Mouse (Mus musculus) spleen, adult 2 months (tissue): ENCODE results near the gene 3110018I06Rik. TPM values are rescaled to one million over a fixed set of nuclear protein-coding genes. Genes with fewer than 3 reads are reported as not detected.

Experiments used
- DNase-seq, 2 experiments: peaks; one replicate each; pipeline versions ENCODE4 v3.0.0 to v3.0.0-alpha.2; 2012 to 2021; ENCODE audit warnings: low spot score in 2 of 2, low read depth in 1 of 2
- H3K27ac ChIP-seq: fragments of 200-500 bp; 2 replicates; pipeline ENCODE4 v1.5.1; 2012; ENCODE audit warnings: low read length, inconsistent platforms; ENCODE audit not compliant: insufficient read depth
- H3K27me3 ChIP-seq: fragments of 200-500 bp; 2 replicates; pipeline ENCODE4 v1.6.1; 2012; ENCODE audit warnings: mild to moderate bottlenecking, moderate library complexity, low read length, inconsistent platforms; ENCODE audit not compliant: control insufficient read depth, insufficient read depth
- H3K36me3 ChIP-seq: fragments of 200-500 bp; 2 replicates; pipeline ENCODE4 v1.6.1; 2012; ENCODE audit warnings: mild to moderate bottlenecking, low read length, inconsistent platforms; ENCODE audit not compliant: control insufficient read depth, insufficient read depth
- H3K4me1 ChIP-seq: fragments of 200-500 bp; 2 replicates; pipeline ENCODE4 v1.6.1; 2011; ENCODE audit warnings: inconsistent platforms; ENCODE audit not compliant: control insufficient read depth, insufficient read depth, insufficient read length
- H3K4me3 ChIP-seq: fragments of 200-500 bp; 2 replicates; pipeline ENCODE4 v1.5.1; 2011; ENCODE audit warnings: mild to moderate bottlenecking, inconsistent platforms; ENCODE audit not compliant: insufficient read depth, insufficient read length; ENCODE audit errors: extremely low read depth
- CTCF ChIP-seq: fragments of 200-500 bp; IDR thresholded peaks from 2 replicates; pipeline ENCODE4 v1.5.1; 2011; ENCODE audit warnings: mild to moderate bottlenecking, inconsistent platforms; ENCODE audit not compliant: insufficient read depth, insufficient read length, insufficient replicate concordance; ENCODE audit errors: extremely low read depth
- POLR2A ChIP-seq: fragments of 200-500 bp; IDR thresholded peaks from 2 replicates; pipeline ENCODE4 v1.6.1; 2011; ENCODE audit warnings: low read depth, low read length, inconsistent platforms
- WGBS: fragments of 180-500 bp; shearing (Covaris S2); methylation state at CpG from one replicate; pipeline ENCODE4 v1.1.7; 2018; 5-methylcytosine and 5-hydroxymethylcytosine counted together
- polyA plus RNA-seq: library from polyadenylated mRNA; depleted of rRNA; stranded (reverse); fragments of >200 nt; gene quantifications from 2 replicates; pipeline ENCODE4 v1.2.3, GENCODE M21; 2012; rRNA removed

3110018I06Rik gene
- polyA plus RNA-seq, result not detected in 2 replicates

DNA sequence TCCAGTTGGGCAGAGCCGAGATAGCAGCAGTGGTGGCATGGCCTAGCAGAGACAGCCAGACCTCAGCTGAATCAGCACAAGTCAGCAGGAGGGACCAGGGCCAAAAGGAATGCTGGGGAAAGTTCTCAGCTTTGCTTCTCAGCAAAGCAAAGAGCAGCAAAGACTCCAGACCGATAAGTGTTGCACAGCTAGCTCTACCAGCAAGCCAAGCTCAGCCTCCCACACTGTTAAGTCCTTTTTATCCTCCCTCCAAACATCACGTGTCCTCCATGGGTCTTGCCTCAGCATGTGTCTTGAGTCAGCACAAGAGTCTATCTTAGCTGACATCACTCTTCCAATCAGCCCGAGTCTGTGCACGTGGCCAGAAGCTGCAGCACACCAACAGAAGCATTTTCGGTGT lies at the start of gene 3110018I06Rik:
Gene 3110018I06Rik (plus strand): TSS at position 262 of the 400 bp plus-strand sequence.
- Histone ChIP-seq H3K27me3 (no peaks in the 10 kb centered on the region), H3K36me3 (no peaks in the 10 kb centered on the region), H3K27ac (no peak within 1 kb of the TSS), H3K4me3 (no peak within 1 kb of the TSS), H3K4me1 (no peaks in the 10 kb centered on the region)
- DNase-seq, result no peak
- 82% methylated on average over 6 of the region's 6 CpGs for WGBS
- no peak for TF ChIP-seq CTCF
- TF ChIP-seq POLR2A, result no peak

DNA sequence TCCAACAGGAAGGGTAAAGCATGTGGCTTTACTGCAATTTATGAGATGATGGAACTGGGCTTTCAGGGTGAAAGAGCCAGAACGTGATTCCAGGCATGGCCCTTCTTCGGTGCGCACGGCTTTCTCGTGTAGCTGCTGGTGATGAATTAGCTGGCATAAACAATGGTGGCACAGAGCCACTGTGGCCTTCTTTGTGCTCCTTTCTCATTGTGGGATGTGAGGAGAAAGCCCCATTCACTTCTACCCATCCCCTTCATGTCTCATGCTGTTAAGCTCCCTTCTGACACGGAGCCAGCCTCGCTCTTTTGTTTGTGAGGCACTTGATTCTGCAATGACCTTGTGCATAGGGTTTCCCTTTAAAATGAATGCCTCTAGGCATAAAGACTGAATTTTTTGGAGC lies 43.8 kb upstream of the 3110018I06Rik start:
- 88% methylated on average over 7 of the region's 7 CpGs for WGBS
- H3K27ac ChIP-seq, result no peak overlapping the region
- H3K27me3 ChIP-seq, result no peaks in the 10 kb centered on the region
- TF ChIP-seq POLR2A, result no peak
- TF ChIP-seq CTCF, result no peak
- H3K4me3 ChIP-seq, result no peak overlapping the region
- H3K4me1 ChIP-seq, result no peaks in the 10 kb centered on the region
- no peaks in the 10 kb centered on the region for H3K36me3 ChIP-seq
- DNase-seq, result no peak

DNA sequence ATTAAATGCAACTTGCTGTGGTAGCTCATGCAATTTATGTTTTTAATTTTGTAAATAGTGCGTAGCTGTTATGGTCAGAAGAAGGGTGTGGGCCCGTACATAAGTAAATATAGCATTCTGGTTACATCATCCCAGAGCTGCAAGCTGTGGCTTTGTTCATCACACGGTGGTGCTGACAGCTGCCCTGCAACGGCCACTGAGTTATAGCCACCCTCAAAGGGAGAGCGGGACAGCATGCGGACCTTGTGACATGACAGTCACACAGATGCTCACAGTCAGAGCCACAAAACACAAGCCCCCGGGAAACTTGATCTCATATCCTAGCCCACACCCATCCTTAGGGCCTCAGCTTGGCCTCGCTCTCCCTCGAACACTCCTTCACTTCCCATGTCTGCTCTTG lies 30.6 kb upstream of the 3110018I06Rik start:
- DNase-seq, result no peak
- Histone ChIP-seq H3K27me3 (no peaks in the 10 kb centered on the region), H3K36me3 (no peaks in the 10 kb centered on the region), H3K27ac (no peak overlapping the region), H3K4me3 (no peak overlapping the region), H3K4me1 (no peaks in the 10 kb centered on the region)
- WGBS, result 87% methylated on average over 9 of the region's 9 CpGs
- no peak for TF ChIP-seq POLR2A
- no peak for TF ChIP-seq CTCF

- no peaks in the 10 kb centered on the region for H3K4me1 ChIP-seq
- H3K36me3 ChIP-seq, result no peaks in the 10 kb centered on the region
- no peak overlapping the region for H3K27ac ChIP-seq
- no peaks in the 10 kb centered on the region for H3K27me3 ChIP-seq
- H3K4me3 ChIP-seq, result no peak overlapping the region
- 21% methylated on average over 5 of the region's 5 CpGs for WGBS
- no peak for DNase-seq
- TF ChIP-seq POLR2A, result no peak
- TF ChIP-seq CTCF, result no peak
These were observed 23.7 kb upstream of the 3110018I06Rik start for GRCm38 (mm10) chr12:107464731-107465130.

GRCm38 (mm10) chr12:107476441-107477291 lies 11.8 kb upstream of the 3110018I06Rik start:
- Histone ChIP-seq H3K36me3 (no peaks in the 10 kb centered on the region), H3K27ac (no peak overlapping the region), H3K4me3 (no peak overlapping the region), H3K4me1 (no peaks in the 10 kb centered on the region), H3K27me3 (no peaks in the 10 kb centered on the region)
- no peak for DNase-seq
- 74% methylated on average over 12 of the region's 12 CpGs for WGBS
- TF ChIP-seq CTCF, result no peak
- no peak for TF ChIP-seq POLR2A

- 25% methylated on average over 3 of the region's 3 CpGs for WGBS
- Histone ChIP-seq H3K4me1 (no peaks in the 10 kb centered on the region), H3K27me3 (no peaks in the 10 kb centered on the region), H3K27ac (no peak overlapping the region), H3K36me3 (no peaks in the 10 kb centered on the region), H3K4me3 (no peak overlapping the region)
- DNase-seq, result no peak
- TF ChIP-seq POLR2A (no peak), CTCF (no peak)
These were observed 9.1 kb upstream of the 3110018I06Rik start for GRCm38 (mm10) chr12:107479350-107479749.

- Histone ChIP-seq H3K27me3 (no peaks in the 10 kb centered on the region), H3K36me3 (no peaks in the 10 kb centered on the region), H3K27ac (no peak overlapping the region), H3K4me1 (no peaks in the 10 kb centered on the region), H3K4me3 (no peak overlapping the region)
- no peak for DNase-seq
- WGBS, result 82% methylated on average over 5 of the region's 5 CpGs
- TF ChIP-seq CTCF, result no peak
These were observed 5.4 kb upstream of the 3110018I06Rik start for GRCm38 (mm10) chr12:107483031-107483430.
